Mouse (Mus musculus) duodenum, adult 2 months (tissue): Measurements from ENCODE around the gene Slc25a38. TPM values are rescaled to one million over a fixed set of nuclear protein-coding genes. Genes with fewer than 3 reads are reported as not detected.

Experiments used
- polyA plus RNA-seq: library from polyadenylated mRNA; depleted of rRNA; stranded (reverse); fragments of >200 nt; gene quantifications from 2 replicates; pipeline ENCODE4 v1.2.3, GENCODE M21; 2012; ENCODE audit warnings: low replicate concordance; rRNA removed

Slc25a38 gene
- polyA plus RNA-seq, result 17.7 and 32.1 TPM in 2 replicates

DNA sequence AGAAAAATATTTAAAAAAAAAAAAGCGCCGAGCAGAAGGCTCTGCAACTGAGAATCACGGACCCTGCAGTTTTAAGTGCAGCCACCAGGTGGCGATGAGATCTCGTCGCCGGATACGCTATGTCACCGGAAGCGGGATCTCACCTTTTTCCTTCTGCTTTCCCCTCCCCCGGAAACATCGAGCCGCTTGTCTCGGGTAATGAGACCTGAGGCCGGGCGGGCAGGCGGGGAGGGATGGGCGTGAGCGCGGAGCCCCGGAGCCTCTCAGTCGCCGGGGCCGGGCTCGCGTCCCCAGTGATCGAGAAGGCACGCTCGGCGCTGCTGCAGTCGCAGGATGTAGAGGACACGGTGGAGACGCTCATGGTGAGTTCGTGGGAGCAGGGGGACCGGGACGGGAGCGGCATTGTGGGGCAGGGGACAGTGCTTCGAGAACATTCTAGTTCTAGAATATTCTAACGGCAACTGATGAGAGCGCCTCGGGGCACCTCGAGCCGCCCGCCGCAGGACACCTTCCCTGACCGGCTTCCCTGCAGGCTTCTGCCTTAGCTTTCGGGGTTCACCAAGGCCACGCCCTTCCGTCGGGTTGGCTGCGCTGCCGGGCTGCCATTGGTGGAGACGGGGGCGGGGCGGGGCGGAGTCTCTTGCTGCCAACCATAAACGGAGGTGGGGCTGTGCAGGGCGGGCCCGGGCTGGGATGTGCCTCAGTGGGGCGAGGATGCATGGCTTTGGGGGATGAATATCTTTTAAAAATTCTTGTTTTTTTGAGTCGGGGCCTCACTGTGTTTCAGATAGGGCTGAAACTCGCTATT, at the start of gene Slc25a38:
Gene Slc25a38, plus strand, starts transcription at position 164 of the 808 bp plus-strand sequence.

DNA sequence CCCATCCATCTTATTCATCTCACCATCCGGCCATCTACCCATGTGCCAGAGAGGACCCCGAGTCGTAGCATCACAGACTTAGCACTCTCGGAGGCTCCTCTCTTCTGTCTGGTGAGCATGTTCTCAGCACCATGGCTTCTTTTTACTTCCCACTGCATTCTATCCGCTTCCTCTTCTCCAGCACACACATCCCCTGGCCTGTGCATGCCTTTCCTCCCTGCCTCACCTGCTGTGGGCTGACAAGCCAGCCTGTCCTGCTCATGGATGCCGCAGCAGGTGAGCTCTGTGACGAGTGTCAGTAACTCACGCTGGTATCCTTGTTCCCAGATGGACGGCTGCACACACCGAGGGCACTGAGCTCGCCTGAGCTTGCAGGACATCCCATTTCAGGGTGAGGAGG, 40.4 kb upstream of the Slc25a38 start, which contains the start of gene Cx3cr1:
Gene Cx3cr1, minus strand, starts transcription at position 101 of the 400 bp plus-strand sequence.

DNA sequence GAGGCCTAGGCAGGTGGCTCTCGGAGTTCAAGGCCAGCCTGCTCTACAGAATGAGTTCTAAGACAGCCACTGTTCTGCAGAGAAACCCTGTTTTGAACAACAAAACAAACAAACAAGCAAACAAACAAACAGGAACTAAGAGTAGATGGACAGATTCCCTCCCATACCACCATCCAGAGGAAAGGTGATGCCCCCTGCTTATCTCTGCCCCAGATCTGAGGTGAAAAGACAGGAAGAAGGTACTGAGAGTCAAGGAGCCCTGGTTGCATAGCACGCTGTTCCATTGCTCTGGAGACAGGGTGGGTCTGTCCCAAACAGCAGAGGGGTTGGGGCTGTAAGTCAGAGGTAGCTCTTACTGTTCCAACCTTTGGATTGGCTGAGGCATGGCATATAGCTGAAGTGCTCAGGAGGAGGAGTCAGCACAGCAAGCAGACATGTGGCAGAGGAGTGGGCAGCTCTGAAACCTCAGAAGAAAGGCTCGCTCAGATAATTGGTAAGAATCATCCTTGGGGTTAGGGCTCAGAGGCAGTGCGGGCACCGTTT, 18.4 kb upstream of the Slc25a38 start, which contains the start of gene Ccr8:
Gene Ccr8, plus strand, starts transcription at position 419 of the 543 bp plus-strand sequence.

DNA sequence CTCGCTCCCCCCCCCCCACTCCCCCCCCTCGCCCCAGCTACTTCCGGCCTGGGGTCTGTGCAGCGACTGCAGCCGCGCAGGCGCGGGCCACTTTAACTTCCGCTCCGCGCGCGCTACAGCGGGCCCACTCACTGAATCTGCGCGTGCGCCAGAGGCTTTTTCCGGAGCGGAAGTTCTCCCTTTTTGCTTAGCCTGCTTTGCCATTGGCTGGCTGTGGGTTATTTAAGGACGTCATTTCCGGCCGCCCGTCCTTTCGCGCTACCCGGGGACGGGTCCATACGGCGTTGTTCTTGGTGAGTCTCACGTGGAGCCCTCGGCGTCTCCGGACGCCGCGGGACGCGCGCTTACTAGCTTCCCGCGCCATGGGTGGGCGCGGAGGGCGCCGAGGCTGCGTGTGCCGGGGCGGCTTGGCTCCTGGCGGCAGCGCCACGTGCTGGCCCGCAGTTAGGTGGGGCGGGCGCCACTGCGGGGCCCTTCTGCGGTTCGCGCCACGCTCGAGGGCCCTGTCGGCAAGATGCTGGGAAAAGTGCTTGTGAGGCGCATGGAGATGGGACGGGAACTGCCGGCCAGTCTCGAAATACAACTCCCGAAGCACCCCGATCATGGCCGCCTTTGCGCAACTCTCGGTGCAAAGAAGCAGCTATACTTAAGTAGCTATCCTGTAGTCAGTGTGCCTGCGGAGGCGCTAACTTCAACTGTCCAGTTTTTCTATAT, 17.5 kb downstream of the Slc25a38 start, which contains the start of gene Rpsa:
Gene Rpsa, plus strand, starts transcription at position 152 of the 714 bp plus-strand sequence.

DNA sequence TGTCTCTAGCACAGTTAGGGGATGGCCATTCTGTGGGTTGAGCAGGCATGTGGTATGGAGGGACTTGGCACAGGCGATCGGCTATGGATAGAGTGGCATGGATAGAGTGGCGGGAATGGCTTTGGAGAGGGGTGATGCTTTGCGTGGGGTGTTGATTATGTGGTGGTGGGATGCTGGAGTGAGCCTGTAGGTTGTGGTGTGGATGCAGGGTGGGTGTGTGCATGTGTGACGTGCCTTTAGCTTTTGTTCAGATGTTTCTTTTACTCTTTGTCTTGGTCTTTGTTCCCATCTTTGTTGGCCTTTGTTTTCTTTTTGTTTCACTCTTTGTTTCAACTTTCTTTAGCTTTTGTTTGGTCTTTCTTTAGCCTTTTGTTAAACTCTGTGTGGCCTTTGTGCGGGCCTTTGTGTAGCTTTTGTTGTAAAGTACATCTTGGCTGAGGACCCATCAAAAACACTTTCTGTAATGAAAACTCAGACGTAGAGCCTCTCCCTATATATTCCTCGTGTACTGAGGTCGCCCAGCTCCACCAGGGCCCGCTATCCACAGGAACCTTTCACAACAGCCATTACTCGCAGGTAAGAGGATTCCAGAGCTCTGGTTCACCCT, 39.2 kb downstream of the Slc25a38 start, which contains the start of gene Mobp:
Gene Mobp, plus strand, starts transcription at position 486 of the 607 bp plus-strand sequence.

Other genes starting within 250 kb of the Slc25a38 start
- gene Wdr48, start 215.5 kb upstream of the Slc25a38 start, polyA plus RNA-seq, result 9.4 and 13.1 TPM in 2 replicates
- 14.3 and 19.0 TPM in 2 replicates for gene Gorasp1, start 172.8 kb upstream of the Slc25a38 start, polyA plus RNA-seq
- 0.04 TPM in 1 of 2 replicates, not detected in the other for gene Ttc21a, start 172.8 kb upstream of the Slc25a38 start, polyA plus RNA-seq
- gene Csrnp1, start 125.7 kb upstream of the Slc25a38 start, polyA plus RNA-seq, result 13.0 and 22.2 TPM in 2 replicates
- gene Xirp1, start 86.8 kb upstream of the Slc25a38 start, polyA plus RNA-seq, result 0.05 and 0.14 TPM in 2 replicates
- gene Cx3cr1, start 40.5 kb upstream of the Slc25a38 start, polyA plus RNA-seq, result 2.6 and 3.6 TPM in 2 replicates
- gene Ccr8, start 18.3 kb upstream of the Slc25a38 start, polyA plus RNA-seq, result 0.21 and 0.24 TPM in 2 replicates
- 2,514 and 3,065 TPM in 2 replicates for gene Rpsa, start 17.3 kb downstream of the Slc25a38 start, polyA plus RNA-seq
- gene Mobp, start 39.3 kb downstream of the Slc25a38 start, polyA plus RNA-seq, result not detected in 2 replicates
- 1.2 and 2.5 TPM in 2 replicates for gene Myrip, start 191.1 kb downstream of the Slc25a38 start, polyA plus RNA-seq